Mouse (Mus musculus): ENCODE data around the gene Sec14l4. TPM values are rescaled to one million over a fixed set of nuclear protein-coding genes. Genes with fewer than 3 reads are reported as not detected.

Sec14l4 gene
- polyA plus RNA-seq, 1 experiment from 2014 or later: 0.41 TPM

GRCm38 (mm10) chr11:4093459-4094377 is 62.5 kb downstream of the Sec14l4 start:
- Histone ChIP-seq H3K4me3 (ENCODE audit: low read length) (peak overlapping the region; percentile 60), H3K36me3 (ENCODE audit: insufficient read depth, low read length) (peaks cover 22% of the 10 kb centered on the region), H3K4me1 (ENCODE audit: insufficient read depth, low read length) (peaks cover 20% of the 10 kb centered on the region), H3K27ac (ENCODE audit: low read length) (no peak overlapping the region), H3K9me3 (ENCODE audit: low read length) (peaks cover 5% of the 10 kb centered on the region; the same call in 1 of the 2 replicates), H3K4me2 (replicated peaks; ENCODE audit: low read depth, low read length) (peak overlapping the region; percentile 74), H3K9ac (replicated peaks; ENCODE audit: low read length) (no peak overlapping the region), H3K27me3 (ENCODE audit: insufficient read depth, low read length) (no peaks in the 10 kb centered on the region)
- 85% methylated on average over 18 of the region's 18 CpGs for WGBS
- no peak; the same call in 1 of the 2 replicates for ATAC-seq (ENCODE audit: low FRiP score, low TSS enrichment)

GRCm38 (mm10) chr11:4094378-4095170 is 63.3 kb downstream of the Sec14l4 start:
- H3K27ac ChIP-seq (ENCODE audit: low read length): peak overlapping the region; percentile 79
- no peak for ATAC-seq (ENCODE audit: low FRiP score, low TSS enrichment)
- peak overlapping the region; percentile 66 for H3K9ac ChIP-seq (replicated peaks; ENCODE audit: low read length)
- peak overlapping the region; percentile 60 for H3K4me3 ChIP-seq (ENCODE audit: low read length)
- peaks cover 20% of the 10 kb centered on the region for H3K4me1 ChIP-seq (ENCODE audit: insufficient read depth, low read length)
- WGBS: 4% methylated on average over 23 of the region's 24 CpGs
- H3K27me3 ChIP-seq (ENCODE audit: insufficient read depth, low read length): no peaks in the 10 kb centered on the region
- peaks cover 5% of the 10 kb centered on the region; the same call in 1 of the 2 replicates for H3K9me3 ChIP-seq (ENCODE audit: low read length)
- peak overlapping the region; percentile 74 for H3K4me2 ChIP-seq (replicated peaks; ENCODE audit: low read depth, low read length)
- peaks cover 22% of the 10 kb centered on the region for H3K36me3 ChIP-seq (ENCODE audit: insufficient read depth, low read length)

- peak within 1 kb of the TSS; percentile 74 for H3K4me2 ChIP-seq (replicated peaks; ENCODE audit: low read depth, low read length)
- H3K9ac ChIP-seq (replicated peaks; ENCODE audit: low read length): peak within 1 kb of the TSS; percentile 66
- peak; percentile 14; the same call in 1 of the 2 replicates for ATAC-seq (ENCODE audit: low FRiP score, low TSS enrichment)
- H3K4me1 ChIP-seq (ENCODE audit: insufficient read depth, low read length): peaks cover 20% of the 10 kb centered on the region
- H3K4me3 ChIP-seq (ENCODE audit: low read length): peak within 1 kb of the TSS; percentile 60
- peaks cover 5% of the 10 kb centered on the region; the same call in 1 of the 2 replicates for H3K9me3 ChIP-seq (ENCODE audit: low read length)
- WGBS: 4% methylated on average over 30 of the region's 34 CpGs
- H3K27ac ChIP-seq (ENCODE audit: low read length): peak within 1 kb of the TSS; percentile 79
- H3K36me3 ChIP-seq (ENCODE audit: insufficient read depth, low read length): peaks cover 22% of the 10 kb centered on the region
- H3K27me3 ChIP-seq (ENCODE audit: insufficient read depth, low read length): no peaks in the 10 kb centered on the region
Observed at GRCm38 (mm10) chr11:4095171-4096053, 64.2 kb downstream of the Sec14l4 start, which contains the start of gene Mtfp1. Mtfp1 (minus strand) TSS chr11:4095445.

GRCm38 (mm10) chr11:4096054-4096984 is 65.1 kb downstream of the Sec14l4 start:
- peak overlapping the region; percentile 74 for H3K4me2 ChIP-seq (replicated peaks; ENCODE audit: low read depth, low read length)
- H3K27ac ChIP-seq (ENCODE audit: low read length): peak overlapping the region; percentile 83
- H3K4me3 ChIP-seq (ENCODE audit: low read length): peak overlapping the region; percentile 60
- peaks cover 15% of the 10 kb centered on the region for H3K36me3 ChIP-seq (ENCODE audit: insufficient read depth, low read length)
- H3K27me3 ChIP-seq (ENCODE audit: insufficient read depth, low read length): no peaks in the 10 kb centered on the region
- H3K4me1 ChIP-seq (ENCODE audit: insufficient read depth, low read length): peaks cover 20% of the 10 kb centered on the region
- H3K9me3 ChIP-seq (ENCODE audit: low read length): no peaks in the 10 kb centered on the region
- WGBS: 2% methylated on average over 45 of the region's 45 CpGs
- H3K9ac ChIP-seq (replicated peaks; ENCODE audit: low read length): peak overlapping the region; percentile 75
- ATAC-seq (ENCODE audit: low FRiP score, low TSS enrichment): peak; percentile 95

GRCm38 (mm10) chr11:4097091-4097621 is 65.9 kb downstream of the Sec14l4 start:
- no peaks in the 10 kb centered on the region for H3K27me3 ChIP-seq (ENCODE audit: insufficient read depth, low read length)
- H3K4me1 ChIP-seq (ENCODE audit: insufficient read depth, low read length): peaks cover 20% of the 10 kb centered on the region
- H3K27ac ChIP-seq (ENCODE audit: low read length): peak overlapping the region; percentile 83
- H3K9ac ChIP-seq (replicated peaks; ENCODE audit: low read length): peak overlapping the region; percentile 75
- H3K4me2 ChIP-seq (replicated peaks; ENCODE audit: low read depth, low read length): peak overlapping the region; percentile 74
- H3K36me3 ChIP-seq (ENCODE audit: insufficient read depth, low read length): peaks cover 7% of the 10 kb centered on the region; the same call in 1 of the 2 replicates
- 23% methylated on average over 10 of the region's 10 CpGs for WGBS
- H3K4me3 ChIP-seq (ENCODE audit: low read length): peak overlapping the region; percentile 60
- no peaks in the 10 kb centered on the region for H3K9me3 ChIP-seq (ENCODE audit: low read length)
- peak; percentile 46; the same call in 1 of the 2 replicates for ATAC-seq (ENCODE audit: low FRiP score, low TSS enrichment)

Other genes with a start within 250 kb of the Sec14l4 start
- 1.1 and 1.2 TPM in 2 replicates for gene Osbp2, start 167.6 kb upstream of the Sec14l4 start, polyA plus RNA-seq (2015; fragmentation: Nextera tagmentation; extraction: Ambion mirVana)
- 0.62 and 0.71 TPM in 2 replicates for gene 4921536K21Rik, start 136.4 kb upstream of the Sec14l4 start, polyA plus RNA-seq (2015; fragmentation: Nextera tagmentation; extraction: Ambion mirVana)
- gene Dusp18, start 136.2 kb upstream of the Sec14l4 start, polyA plus RNA-seq (2015; fragmentation: Nextera tagmentation; extraction: Ambion mirVana): 14.7 and 16.4 TPM in 2 replicates
- gene Slc35e4, start 116.8 kb upstream of the Sec14l4 start, polyA plus RNA-seq (2015; fragmentation: Nextera tagmentation; extraction: Ambion mirVana): 5.0 and 6.1 TPM in 2 replicates
- gene Tcn2, start 99.3 kb upstream of the Sec14l4 start, polyA plus RNA-seq (2015; fragmentation: Nextera tagmentation; extraction: Ambion mirVana): 152 and 173 TPM in 2 replicates
- 88.0 and 88.8 TPM in 2 replicates for gene Pes1, start 67.5 kb upstream of the Sec14l4 start, polyA plus RNA-seq (2015; fragmentation: Nextera tagmentation; extraction: Ambion mirVana)
- gene 4930556J24Rik, start 54.7 kb upstream of the Sec14l4 start, polyA plus RNA-seq (2015; fragmentation: Nextera tagmentation; extraction: Ambion mirVana): 0.31 and 0.49 TPM in 2 replicates
- 9.7 and 11.1 TPM in 2 replicates for gene Gal3st1, start 47.8 kb upstream of the Sec14l4 start, polyA plus RNA-seq (2015; fragmentation: Nextera tagmentation; extraction: Ambion mirVana)
- gene Sec14l3, start 33.4 kb downstream of the Sec14l4 start, polyA plus RNA-seq (2015; fragmentation: Nextera tagmentation; extraction: Ambion mirVana): 1.7 TPM in 1 of 2 replicates, not detected in the other
- 18.5 and 20.1 TPM in 2 replicates for gene Mtfp1, start 64.0 kb downstream of the Sec14l4 start, polyA plus RNA-seq (2015; fragmentation: Nextera tagmentation; extraction: Ambion mirVana)
- 1.5 and 2.1 TPM in 2 replicates for gene Sec14l2, start 92.0 kb downstream of the Sec14l4 start, polyA plus RNA-seq (2015; fragmentation: Nextera tagmentation; extraction: Ambion mirVana)
- gene Rnf215, start 103.7 kb downstream of the Sec14l4 start, polyA plus RNA-seq (2015; fragmentation: Nextera tagmentation; extraction: Ambion mirVana): 28.9 and 30.0 TPM in 2 replicates
- 9.4 and 10.7 TPM in 2 replicates for gene Ccdc157, start 128.8 kb downstream of the Sec14l4 start, polyA plus RNA-seq (2015; fragmentation: Nextera tagmentation; extraction: Ambion mirVana)
- gene Sf3a1, start 128.9 kb downstream of the Sec14l4 start, polyA plus RNA-seq (2015; fragmentation: Nextera tagmentation; extraction: Ambion mirVana): 54.5 and 65.5 TPM in 2 replicates
- 49.0 and 51.3 TPM in 2 replicates for gene Tbc1d10a, start 155.3 kb downstream of the Sec14l4 start, polyA plus RNA-seq (2015; fragmentation: Nextera tagmentation; extraction: Ambion mirVana)
- gene Castor1, start 186.8 kb downstream of the Sec14l4 start, polyA plus RNA-seq (2015; fragmentation: Nextera tagmentation; extraction: Ambion mirVana): 6.8 and 7.6 TPM in 2 replicates
- gene Osm, start 205.0 kb downstream of the Sec14l4 start, polyA plus RNA-seq (2015; fragmentation: Nextera tagmentation; extraction: Ambion mirVana): not detected in 2 replicates
- 0.05 and 0.09 TPM in 2 replicates for gene Lif, start 226.1 kb downstream of the Sec14l4 start, polyA plus RNA-seq (2015; fragmentation: Nextera tagmentation; extraction: Ambion mirVana)

Measured in kidney, embryonic 16.5 days (tissue).